Mouse (Mus musculus) ovary, postnatal 14 days (tissue): ENCODE measurements around the gene Ccdc81.
A peak's percentile ranks its signal among the peaks of the same experiment; 100 is the strongest.

Experiments used
- DNase-seq: peaks from one replicate; pipeline ENCODE4 v3.0.0; 2022; ENCODE audit warnings: low spot score

Gene Ccdc81

GRCm38 (mm10) chr7:89903442-89904343 is at the start of gene Ccdc81:
Gene Ccdc81 (minus strand): TSS chr7:89903629.
- DNase-seq, result no peak

GRCm38 (mm10) chr7:89949403-89949802 is 46.0 kb upstream of the Ccdc81 start:
- DNase-seq, result no peak

GRCm38 (mm10) chr7:89948026-89948425 is 44.6 kb upstream of the Ccdc81 start:
- peak; percentile 9 for DNase-seq

- DNase-seq, result peak; percentile 85
Observed at GRCm38 (mm10) chr7:89940571-89941463, 37.4 kb upstream of the Ccdc81 start, which contains the start of gene Hikeshi. Gene Hikeshi (minus strand): TSS chr7:89941204.

- DNase-seq, result no peak
Observed at GRCm38 (mm10) chr7:89939497-89940353, 36.3 kb upstream of the Ccdc81 start.

- DNase-seq, result no peak
Observed at GRCm38 (mm10) chr7:89923441-89924180, 20.2 kb upstream of the Ccdc81 start.

- no peak for DNase-seq
Observed at GRCm38 (mm10) chr7:89917776-89918175, 14.3 kb upstream of the Ccdc81 start.

GRCm38 (mm10) chr7:89916711-89917110 is 13.3 kb upstream of the Ccdc81 start:
- no peak for DNase-seq

- DNase-seq, result no peak
Observed at GRCm38 (mm10) chr7:89913432-89914158, 10.2 kb upstream of the Ccdc81 start.

GRCm38 (mm10) chr7:89912356-89912755 is 8.9 kb upstream of the Ccdc81 start:
- DNase-seq, result no peak

- DNase-seq, result no peak
Observed at GRCm38 (mm10) chr7:89909711-89910110, 6.3 kb upstream of the Ccdc81 start.

- no peak for DNase-seq
Observed at GRCm38 (mm10) chr7:89908899-89909621, 5.6 kb upstream of the Ccdc81 start.

GRCm38 (mm10) chr7:89908421-89908820 is 5.0 kb upstream of the Ccdc81 start:
- DNase-seq, result no peak

- peak; percentile 80 for DNase-seq
Observed at GRCm38 (mm10) chr7:89907950-89908349, 4.5 kb upstream of the Ccdc81 start.

GRCm38 (mm10) chr7:89903007-89903406 is 422 bp downstream of the Ccdc81 start:
- no peak for DNase-seq

GRCm38 (mm10) chr7:89891856-89892255 is 11.6 kb downstream of the Ccdc81 start:
- no peak for DNase-seq

GRCm38 (mm10) chr7:89891412-89891811 is 12.0 kb downstream of the Ccdc81 start:
- DNase-seq, result no peak

- DNase-seq, result no peak
Observed at GRCm38 (mm10) chr7:89884551-89884950, 18.9 kb downstream of the Ccdc81 start.

- no peak for DNase-seq
Observed at GRCm38 (mm10) chr7:89879686-89880085, 23.7 kb downstream of the Ccdc81 start.

- DNase-seq, result no peak
Observed at GRCm38 (mm10) chr7:89867221-89867620, 36.2 kb downstream of the Ccdc81 start.
